Mouse (Mus musculus) midbrain, embryonic 15.5 days (tissue): ENCODE measurements around the gene Tspyl1. TPM values are rescaled to one million over a fixed set of nuclear protein-coding genes. Genes with fewer than 3 reads are reported as not detected.

Experiments
- ATAC-seq: fragments of 200-750 bp; cut with Nextera tagmentation; replicated peaks from 2 replicates; pipeline ENCODE4 v1.8.0; 2017; ENCODE audit warnings: moderate TSS enrichment
- H3K27ac ChIP-seq: fragments of 300-500 bp; sonication (generic); 2 replicates; pipeline ENCODE4 v1.5.1; 2015; ENCODE audit warnings: mild to moderate bottlenecking, inconsistent platforms
- H3K27me3 ChIP-seq: fragments of 300-500 bp; sonication (generic); replicated peaks from 2 replicates; pipeline ENCODE4 v1.6.1; 2015; ENCODE audit warnings: inconsistent platforms
- H3K36me3 ChIP-seq: fragments of 300-500 bp; sonication (generic); replicated peaks from 2 replicates; pipeline ENCODE4 v1.6.1; 2015; ENCODE audit warnings: inconsistent platforms
- H3K4me1 ChIP-seq: fragments of 300-500 bp; sonication (generic); 2 replicates; pipeline ENCODE4 v1.6.1; 2015; ENCODE audit warnings: inconsistent platforms
- H3K4me2 ChIP-seq: fragments of 300-500 bp; sonication (generic); 2 replicates; pipeline ENCODE4 v1.6.1; 2015; ENCODE audit warnings: inconsistent platforms, mild to moderate bottlenecking, moderate library complexity
- H3K4me3 ChIP-seq: fragments of 300-500 bp; sonication (generic); 2 replicates; pipeline ENCODE4 v1.5.1; 2015; ENCODE audit warnings: mild to moderate bottlenecking, inconsistent platforms
- H3K9ac ChIP-seq: fragments of 300-500 bp; sonication (generic); 2 replicates; pipeline ENCODE4 v1.6.1; 2015; ENCODE audit warnings: mild to moderate bottlenecking, inconsistent platforms
- H3K9me3 ChIP-seq: fragments of 300-500 bp; sonication (generic); 2 replicates; pipeline ENCODE4 v1.6.1; 2016; ENCODE audit warnings: inconsistent platforms
- whole genome bisulfite sequencing: fragments of 180-500 bp; shearing (Covaris S2); methylation state at CpG from one replicate; pipeline ENCODE4 v1.1.7; 2015; ENCODE audit warnings: mixed read lengths; 5-methylcytosine and 5-hydroxymethylcytosine counted together
- polyA plus RNA-seq: library from polyadenylated mRNA; unstranded; fragments of >200 nt; fragmentation: Nextera tagmentation; extraction: Ambion mirVana; gene quantifications from 2 replicates; pipeline ENCODE4 v1.2.1, GENCODE M21; 2015

Tspyl1 gene
- polyA plus RNA-seq, 1 experiment from 2014 or later: 138 TPM

DNA sequence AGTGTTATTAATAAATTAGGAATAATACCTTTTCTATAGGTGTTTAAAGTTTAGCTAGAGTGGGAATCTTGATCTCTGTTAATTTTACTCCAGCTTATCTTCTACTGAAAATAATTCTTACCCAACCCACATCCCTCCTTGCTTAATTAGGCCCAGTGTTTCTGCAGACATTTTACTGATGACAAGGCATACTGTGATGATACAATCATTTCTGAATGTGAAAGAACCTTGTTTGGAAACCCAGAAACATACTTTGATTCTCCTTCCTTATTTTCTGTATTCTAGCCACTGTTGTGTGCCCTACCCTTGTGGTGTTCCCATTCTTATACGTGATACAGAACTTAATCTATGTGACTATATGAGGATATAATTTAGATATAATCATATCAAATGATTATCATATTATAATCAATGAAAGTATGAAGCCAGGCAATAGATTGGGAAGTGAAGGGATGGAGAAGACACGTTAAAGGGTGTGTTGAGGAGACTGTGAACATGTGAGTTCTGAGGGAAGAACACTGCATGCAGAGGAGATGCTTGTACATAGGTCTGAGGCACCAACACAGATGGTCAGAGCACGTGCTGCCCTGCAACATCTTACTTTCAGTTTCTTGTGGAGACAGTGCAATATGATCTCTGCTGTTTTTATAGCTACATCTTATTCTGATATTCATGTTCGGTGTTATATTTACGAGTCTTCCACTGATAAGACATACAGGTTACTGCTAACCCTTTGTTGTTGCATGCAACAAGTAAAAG, 14.5 kb upstream of the Tspyl1 start:
- H3K9me3 ChIP-seq: no peaks in the 10 kb centered on the region
- no peak overlapping the region for H3K4me3 ChIP-seq
- H3K4me2 ChIP-seq: no peak overlapping the region
- no peak overlapping the region for H3K27ac ChIP-seq
- no peak overlapping the region for H3K9ac ChIP-seq
- H3K36me3 ChIP-seq: no peaks in the 10 kb centered on the region
- no peaks in the 10 kb centered on the region for H3K27me3 ChIP-seq
- no peaks in the 10 kb centered on the region for H3K4me1 ChIP-seq
- 76% methylated on average over 5 of the region's 5 CpGs for WGBS
- ATAC-seq: no peak

- Histone ChIP-seq H3K9me3 (no peaks in the 10 kb centered on the region), H3K27me3 (no peaks in the 10 kb centered on the region), H3K36me3 (no peaks in the 10 kb centered on the region), H3K9ac (no peak overlapping the region), H3K4me1 (no peaks in the 10 kb centered on the region), H3K4me3 (no peak overlapping the region), H3K27ac (no peak overlapping the region), H3K4me2 (no peak overlapping the region)
- WGBS: 58% methylated on average over 7 of the region's 7 CpGs
- no peak for ATAC-seq
These were observed 10.3 kb upstream of the Tspyl1 start for GRCm38 (mm10) chr10:34271681-34272080.

DNA sequence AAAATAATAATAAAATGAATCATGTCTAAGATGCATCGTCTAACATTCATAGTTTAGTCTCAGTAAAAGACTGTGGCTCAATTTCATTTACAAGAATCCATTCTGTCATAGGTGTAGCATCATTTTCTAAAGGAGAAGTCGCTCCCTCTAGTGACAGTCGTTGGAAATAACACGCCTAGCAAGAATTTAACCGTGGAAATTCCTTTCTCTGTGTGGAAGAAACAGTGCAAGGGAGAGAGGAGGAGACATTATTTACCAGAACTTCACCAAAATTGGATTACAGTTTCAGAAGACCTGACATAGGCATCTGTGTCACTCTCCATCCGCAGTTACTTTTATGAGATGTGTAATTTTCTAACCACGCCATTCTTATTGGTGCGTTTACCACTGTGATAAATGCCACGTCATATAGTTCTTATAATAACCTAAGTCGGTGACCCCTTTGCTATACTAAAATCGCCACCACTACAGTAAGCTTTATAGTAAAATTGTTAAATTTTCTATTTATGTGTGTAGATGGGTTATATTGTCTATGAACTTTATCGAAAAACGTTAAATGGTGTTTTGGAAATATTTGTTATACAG, 1.3 kb upstream of the Tspyl1 start:
- 24% methylated on average over 13 of the region's 13 CpGs for WGBS
- H3K27me3 ChIP-seq: no peaks in the 10 kb centered on the region
- peak overlapping the region; percentile 74 for H3K4me2 ChIP-seq
- H3K27ac ChIP-seq: peak overlapping the region; percentile 63; the same call in 1 of the 2 replicates
- H3K9ac ChIP-seq: peak overlapping the region; percentile 43; the same call in 1 of the 2 replicates
- H3K4me1 ChIP-seq: peaks cover 21% of the 10 kb centered on the region
- peak overlapping the region; percentile 31 for H3K4me3 ChIP-seq
- no peaks in the 10 kb centered on the region for H3K36me3 ChIP-seq
- peak; percentile 11; the same call in 1 of the 2 replicates for ATAC-seq
- no peaks in the 10 kb centered on the region for H3K9me3 ChIP-seq

DNA sequence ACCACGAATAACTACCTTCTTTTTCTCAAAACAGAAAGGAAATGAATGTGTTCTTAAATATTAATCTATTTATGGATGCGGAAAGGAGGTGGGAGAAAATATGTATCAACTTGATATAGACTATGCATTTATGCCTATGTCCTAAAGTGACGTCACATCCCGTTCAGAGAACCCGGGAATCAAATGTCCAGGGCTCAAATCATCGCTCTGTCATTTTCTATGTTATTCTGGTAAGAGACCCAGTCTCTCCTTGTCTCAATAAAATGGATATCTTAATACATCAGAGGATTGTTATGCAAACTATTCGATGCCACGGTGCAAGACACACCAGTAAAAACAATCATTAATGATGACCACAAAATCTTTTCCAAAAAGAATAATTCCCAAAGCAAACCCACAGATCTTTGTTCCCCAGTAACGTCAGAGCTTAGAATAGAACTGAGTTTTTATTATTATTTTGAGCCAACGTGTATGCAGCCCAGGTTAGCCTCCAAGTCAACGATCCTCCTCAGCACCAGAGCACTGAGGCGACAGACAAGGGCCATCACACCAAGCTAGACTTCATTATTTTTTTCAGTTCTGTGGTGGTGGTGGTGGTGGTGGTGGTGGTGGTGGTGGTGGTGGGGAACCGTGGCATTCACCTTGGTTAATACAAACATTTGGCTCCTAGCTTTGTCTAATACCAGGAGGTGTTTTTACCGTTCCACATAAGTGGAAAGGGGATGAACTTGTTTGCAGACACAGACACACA, 604 bp upstream of the Tspyl1 start:
- peaks cover 21% of the 10 kb centered on the region for H3K4me1 ChIP-seq
- no peaks in the 10 kb centered on the region for H3K27me3 ChIP-seq
- H3K9ac ChIP-seq: peak overlapping the region; percentile 96
- peak overlapping the region; percentile 74 for H3K4me2 ChIP-seq
- peak; percentile 69 for ATAC-seq
- peak overlapping the region; percentile 94 for H3K4me3 ChIP-seq
- no peaks in the 10 kb centered on the region for H3K9me3 ChIP-seq
- H3K36me3 ChIP-seq: no peaks in the 10 kb centered on the region
- H3K27ac ChIP-seq: peak overlapping the region; percentile 92
- 20% methylated on average over 14 of the region's 14 CpGs for WGBS

- H3K4me3 ChIP-seq: peak overlapping the region; percentile 94
- H3K9ac ChIP-seq: peak overlapping the region; percentile 96
- H3K9me3 ChIP-seq: no peaks in the 10 kb centered on the region
- H3K27ac ChIP-seq: peak overlapping the region; percentile 92
- no peaks in the 10 kb centered on the region; the same call in 1 of the 2 replicates for H3K36me3 ChIP-seq
- peaks cover 21% of the 10 kb centered on the region for H3K4me1 ChIP-seq
- ATAC-seq: peak; percentile 7
- WGBS: 3% methylated on average over 47 of the region's 47 CpGs
- H3K27me3 ChIP-seq: no peaks in the 10 kb centered on the region
- peak overlapping the region; percentile 91 for H3K4me2 ChIP-seq
These were observed 639 bp downstream of the Tspyl1 start for GRCm38 (mm10) chr10:34282420-34283238.

DNA sequence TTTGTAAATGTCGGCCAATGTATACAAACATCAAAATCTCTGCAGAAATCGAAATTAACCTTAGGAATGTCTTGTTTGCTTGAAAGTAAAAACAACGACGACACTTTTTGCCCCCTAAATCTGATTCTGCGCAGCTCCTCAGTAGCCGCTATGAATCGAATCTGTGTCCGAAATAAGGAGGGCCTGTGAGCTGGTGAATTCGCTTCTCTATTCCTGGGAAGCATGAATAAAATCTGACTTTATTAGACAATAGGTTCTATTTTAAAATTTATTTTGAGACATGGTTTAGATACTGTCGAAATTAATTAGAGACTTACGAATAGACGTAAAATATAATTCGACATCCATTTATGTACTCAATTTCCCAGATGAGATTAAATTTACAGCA, 14.9 kb downstream of the Tspyl1 start:
- peak; percentile 40 for ATAC-seq
- H3K4me1 ChIP-seq: peaks cover 27% of the 10 kb centered on the region
- H3K4me3 ChIP-seq: peak overlapping the region; percentile 76
- no peaks in the 10 kb centered on the region for H3K9me3 ChIP-seq
- WGBS: 3% methylated on average over 13 of the region's 13 CpGs
- no peaks in the 10 kb centered on the region for H3K27me3 ChIP-seq
- peak overlapping the region; percentile 96 for H3K9ac ChIP-seq
- no peaks in the 10 kb centered on the region for H3K36me3 ChIP-seq
- peak overlapping the region; percentile 97 for H3K4me2 ChIP-seq
- H3K27ac ChIP-seq: peak overlapping the region; percentile 98

DNA sequence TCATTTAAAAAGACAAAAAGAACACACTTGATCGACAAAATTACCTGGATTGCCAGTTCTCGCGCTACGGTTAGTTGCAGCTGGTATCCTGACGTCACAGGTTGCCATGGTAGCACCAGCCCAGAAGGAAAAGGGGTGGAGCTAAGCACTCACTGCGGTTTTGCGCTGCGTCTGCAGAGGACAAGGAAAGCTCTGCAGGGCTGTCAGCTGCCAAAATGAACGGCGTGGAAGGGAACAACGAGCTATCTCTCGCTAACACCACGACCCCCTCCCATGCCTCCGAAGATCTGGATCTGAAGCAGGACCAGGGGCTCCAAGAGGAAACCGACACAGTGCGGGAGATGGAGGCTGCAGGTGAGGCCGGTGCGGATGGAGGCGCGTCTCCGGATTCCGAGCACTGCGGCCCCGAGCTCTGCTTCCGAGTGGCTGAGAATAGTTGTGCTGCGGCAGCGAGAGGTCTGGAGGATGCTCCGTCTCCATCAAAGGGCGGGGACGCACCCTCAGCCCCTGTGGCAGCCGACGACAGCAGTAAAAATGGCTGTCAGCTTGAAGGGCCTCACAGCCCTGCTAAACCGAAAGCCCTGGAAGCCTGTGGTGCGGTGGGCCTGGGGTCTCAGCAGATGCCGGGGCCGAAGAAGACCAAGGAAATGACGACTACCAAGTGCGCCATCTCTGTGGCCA, 15.4 kb downstream of the Tspyl1 start, which contains the start of gene Tspyl4:
Gene Tspyl4 (plus strand): TSS at position 144 of the 681 bp plus-strand sequence.
- Histone ChIP-seq H3K4me3 (peak within 1 kb of the TSS; percentile 76), H3K27ac (peak within 1 kb of the TSS; percentile 98), H3K9ac (peak within 1 kb of the TSS; percentile 96), H3K4me2 (peak within 1 kb of the TSS; percentile 97), H3K27me3 (no peaks in the 10 kb centered on the region), H3K36me3 (no peaks in the 10 kb centered on the region), H3K4me1 (peaks cover 32% of the 10 kb centered on the region), H3K9me3 (no peaks in the 10 kb centered on the region)
- whole genome bisulfite sequencing: under 1% methylated on average over 38 of the region's 38 CpGs
- ATAC-seq: peak; percentile 99

DNA sequence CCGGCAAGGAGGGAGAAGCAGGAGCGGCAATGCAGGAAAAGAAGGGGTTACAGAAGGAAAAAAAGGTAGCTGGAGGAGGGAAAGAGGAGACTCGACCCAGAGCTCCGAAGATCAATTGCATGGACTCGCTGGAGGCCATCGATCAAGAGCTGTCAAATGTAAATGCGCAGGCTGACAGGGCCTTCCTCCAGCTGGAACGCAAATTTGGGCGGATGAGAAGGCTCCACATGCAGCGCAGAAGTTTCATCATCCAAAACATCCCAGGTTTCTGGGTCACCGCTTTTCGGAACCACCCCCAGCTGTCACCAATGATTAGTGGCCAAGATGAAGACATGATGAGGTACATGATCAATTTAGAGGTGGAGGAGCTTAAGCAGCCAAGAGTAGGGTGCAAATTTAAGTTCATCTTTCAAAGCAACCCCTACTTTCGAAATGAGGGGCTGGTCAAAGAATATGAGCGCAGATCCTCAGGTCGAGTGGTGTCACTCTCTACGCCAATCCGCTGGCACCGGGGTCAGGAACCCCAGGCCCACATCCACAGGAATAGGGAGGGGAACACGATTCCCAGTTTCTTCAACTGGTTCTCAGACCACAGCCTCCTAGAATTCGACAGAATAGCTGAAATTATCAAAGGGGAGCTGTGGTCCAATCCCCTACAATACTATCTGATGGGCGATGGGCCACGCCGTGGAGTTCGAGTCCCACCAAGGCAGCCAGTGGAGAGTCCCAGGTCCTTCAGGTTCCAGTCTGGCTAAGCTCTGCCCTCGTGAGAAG, 16.2 kb downstream of the Tspyl1 start:
- Histone ChIP-seq H3K27ac (peak overlapping the region; percentile 98), H3K9me3 (no peaks in the 10 kb centered on the region), H3K9ac (peak overlapping the region; percentile 96), H3K4me3 (peak overlapping the region; percentile 76), H3K27me3 (no peaks in the 10 kb centered on the region), H3K4me2 (peak overlapping the region; percentile 97), H3K36me3 (no peaks in the 10 kb centered on the region), H3K4me1 (peaks cover 38% of the 10 kb centered on the region)
- ATAC-seq: peak; percentile 0; the same call in 1 of the 2 replicates
- 43% methylated on average over 25 of the region's 25 CpGs for WGBS

DNA sequence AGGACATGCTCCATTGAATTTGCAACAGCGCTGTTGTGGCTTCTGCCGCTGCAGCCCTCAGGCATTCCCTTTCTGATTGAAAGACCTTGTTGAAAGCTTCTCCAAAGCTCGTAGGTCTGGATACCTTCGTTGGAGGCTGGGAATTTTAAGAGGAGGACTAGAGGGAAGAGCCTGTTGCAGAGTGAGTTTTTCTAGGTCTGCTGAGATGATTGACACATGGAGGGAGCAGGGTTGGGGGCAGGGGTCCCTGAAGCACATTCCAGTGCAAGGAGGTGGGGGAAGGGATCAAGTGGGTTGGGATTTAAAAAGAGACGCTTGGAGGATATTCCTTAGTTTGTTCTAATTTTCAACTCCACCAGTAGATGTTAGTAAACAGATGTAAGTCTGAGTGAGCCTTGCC, 18.4 kb downstream of the Tspyl1 start:
- no peaks in the 10 kb centered on the region for H3K36me3 ChIP-seq
- peaks cover 39% of the 10 kb centered on the region for H3K4me1 ChIP-seq
- no peak for ATAC-seq
- H3K27me3 ChIP-seq: no peaks in the 10 kb centered on the region
- H3K27ac ChIP-seq: peak overlapping the region; percentile 63
- WGBS: 5% methylated on average over 5 of the region's 5 CpGs
- no peaks in the 10 kb centered on the region for H3K9me3 ChIP-seq
- peak overlapping the region; percentile 48 for H3K9ac ChIP-seq
- peak overlapping the region; percentile 97 for H3K4me2 ChIP-seq
- peak overlapping the region; percentile 76 for H3K4me3 ChIP-seq

GRCm38 (mm10) chr10:34307070-34307469, 25.1 kb downstream of the Tspyl1 start:
- Histone ChIP-seq H3K36me3 (no peaks in the 10 kb centered on the region; the same call in 1 of the 2 replicates), H3K27ac (no peak overlapping the region), H3K4me3 (no peak overlapping the region), H3K4me2 (no peak overlapping the region), H3K9ac (no peak overlapping the region), H3K4me1 (peaks cover 11% of the 10 kb centered on the region), H3K9me3 (no peaks in the 10 kb centered on the region), H3K27me3 (no peaks in the 10 kb centered on the region)
- ATAC-seq: no peak
